Mouse (Mus musculus): Measurements from ENCODE around the gene BC025920.

- TF ChIP-seq POLR2A (IDR thresholded peaks at IDR 0.05; ENCODE audit: extremely low read depth, insufficient read depth, low read length) (no peak), CTCF (IDR thresholded peaks at IDR 0.05; ENCODE audit: low read depth, low read length) (no peak)
These were observed 30.4 kb upstream of the BC025920 start for GRCm38 (mm10) chr10:81575695-81576094.

Measured in liver, adult 2 months (tissue).